Mouse (Mus musculus) megakaryocyte, embryonic 14.5 days (primary cell): ENCODE results near the gene Txn2.

Source experiments
- FLI1 ChIP-seq: IDR thresholded peaks from 2 replicates; pipeline ENCODE4 v1.6.1; 2012; ENCODE audit warnings: low read length, inconsistent platforms, mixed read lengths
- GATA1 ChIP-seq: IDR thresholded peaks from 3 replicates; pipeline ENCODE4 v1.6.1; 2012; ENCODE audit warnings: mixed read lengths, low read length, inconsistent platforms, borderline replicate concordance

DNA sequence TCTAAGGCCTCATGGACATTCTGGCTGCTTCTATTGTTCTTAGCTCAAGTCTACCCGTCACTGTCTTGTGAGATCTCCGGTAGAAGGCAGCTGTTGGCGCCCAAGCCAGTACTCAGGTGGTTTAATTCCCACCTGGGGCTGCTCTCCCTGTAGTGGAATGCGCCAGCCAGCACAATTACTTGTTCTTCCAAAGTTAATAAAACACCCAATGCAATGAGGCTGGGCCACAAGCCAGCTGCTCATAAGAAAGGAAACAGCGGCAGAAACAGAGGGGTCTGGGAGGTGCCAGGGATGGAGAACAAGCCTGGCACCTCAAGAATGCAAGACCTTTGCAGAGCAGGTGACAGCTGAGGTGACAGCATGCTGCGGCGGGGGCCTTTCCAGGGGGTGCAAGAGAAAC, 20.3 kb upstream of the Txn2 start:
- TF ChIP-seq GATA1 (no peak), FLI1 (no peak)
